Mouse (Mus musculus): ENCODE results near the gene Tubgcp2. TPM values are rescaled to one million over a fixed set of nuclear protein-coding genes. Genes with fewer than 3 reads are reported as not detected.

The Tubgcp2 gene
- polyA plus RNA-seq (2017; shearing (Covaris generic)): 10 to 100 TPM; 29.2 to 52.0 TPM

DNA sequence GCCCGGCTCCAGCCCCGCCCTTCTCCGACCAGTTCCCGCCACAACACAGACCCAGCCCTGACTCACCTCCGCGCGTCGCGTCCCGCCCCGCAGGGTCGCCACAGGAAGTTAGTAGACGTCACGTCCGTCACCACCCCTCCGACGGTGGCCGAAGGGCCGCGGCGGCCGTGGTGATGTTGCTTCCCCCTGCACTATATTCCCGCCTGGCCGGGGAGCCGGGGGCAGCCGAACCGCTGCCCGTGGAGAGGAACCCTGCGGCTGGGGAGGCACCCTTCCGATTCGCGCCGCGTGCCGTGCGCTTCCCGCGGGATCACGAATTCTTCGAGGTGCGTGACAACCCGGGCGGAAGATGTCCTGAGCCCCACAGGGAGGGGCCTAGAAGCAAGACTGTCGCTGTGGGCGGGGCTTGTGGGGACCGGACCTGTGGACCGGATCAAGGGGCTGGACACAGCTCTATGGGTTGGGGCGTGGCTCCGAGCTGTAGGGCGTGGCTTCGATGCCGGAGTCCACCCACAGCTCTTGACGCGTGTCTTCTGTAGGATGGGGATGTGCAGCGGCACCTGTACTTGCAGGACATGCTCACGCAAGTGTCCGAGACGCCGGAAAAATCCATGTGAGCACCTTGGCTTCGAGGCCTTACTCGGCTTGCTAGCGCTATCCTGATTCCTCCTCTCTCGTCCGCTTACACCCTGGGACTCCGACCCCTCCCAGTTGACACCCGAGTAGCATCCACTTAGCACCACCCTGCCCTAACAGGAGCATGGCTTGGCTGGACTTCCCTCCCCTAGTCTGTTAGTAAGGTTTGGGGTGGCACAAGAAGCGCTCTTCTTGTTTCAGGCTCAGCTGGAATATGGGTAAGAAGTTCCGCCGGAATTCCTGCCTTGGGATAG lies at the start of gene Tubgcp2, which contains the start of gene Zfp511:
TSS of gene Tubgcp2 (minus strand) at position 389 of the 890 bp plus-strand sequence.
TSS of gene Zfp511 (plus strand) at position 111 of the 890 bp plus-strand sequence.
- peak; percentile 89 for ATAC-seq

DNA sequence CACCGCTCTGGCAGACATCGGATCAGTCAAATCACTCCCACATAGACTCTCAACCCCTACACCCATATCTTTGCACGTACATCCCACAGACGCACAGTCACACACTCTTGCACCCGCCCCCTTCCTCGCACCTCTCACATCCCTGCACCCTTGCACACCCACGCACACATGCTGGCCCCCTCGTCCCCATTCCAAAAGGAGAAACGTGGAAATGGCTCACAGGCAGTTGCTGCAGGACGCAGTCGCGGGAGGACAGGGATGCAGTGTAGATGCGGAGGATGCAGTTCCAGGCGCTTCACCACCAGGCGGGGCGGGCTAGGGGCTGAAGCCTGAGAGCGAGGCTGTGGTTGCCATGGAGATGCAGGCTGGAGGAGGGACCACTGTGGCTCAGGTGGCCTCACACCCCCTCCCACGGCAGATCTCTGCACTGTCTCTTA lies 45.8 kb upstream of the Tubgcp2 start, which contains the start of gene Caly:
TSS of gene Caly (minus strand) at position 307 of the 437 bp plus-strand sequence.
- no peak for ATAC-seq

DNA sequence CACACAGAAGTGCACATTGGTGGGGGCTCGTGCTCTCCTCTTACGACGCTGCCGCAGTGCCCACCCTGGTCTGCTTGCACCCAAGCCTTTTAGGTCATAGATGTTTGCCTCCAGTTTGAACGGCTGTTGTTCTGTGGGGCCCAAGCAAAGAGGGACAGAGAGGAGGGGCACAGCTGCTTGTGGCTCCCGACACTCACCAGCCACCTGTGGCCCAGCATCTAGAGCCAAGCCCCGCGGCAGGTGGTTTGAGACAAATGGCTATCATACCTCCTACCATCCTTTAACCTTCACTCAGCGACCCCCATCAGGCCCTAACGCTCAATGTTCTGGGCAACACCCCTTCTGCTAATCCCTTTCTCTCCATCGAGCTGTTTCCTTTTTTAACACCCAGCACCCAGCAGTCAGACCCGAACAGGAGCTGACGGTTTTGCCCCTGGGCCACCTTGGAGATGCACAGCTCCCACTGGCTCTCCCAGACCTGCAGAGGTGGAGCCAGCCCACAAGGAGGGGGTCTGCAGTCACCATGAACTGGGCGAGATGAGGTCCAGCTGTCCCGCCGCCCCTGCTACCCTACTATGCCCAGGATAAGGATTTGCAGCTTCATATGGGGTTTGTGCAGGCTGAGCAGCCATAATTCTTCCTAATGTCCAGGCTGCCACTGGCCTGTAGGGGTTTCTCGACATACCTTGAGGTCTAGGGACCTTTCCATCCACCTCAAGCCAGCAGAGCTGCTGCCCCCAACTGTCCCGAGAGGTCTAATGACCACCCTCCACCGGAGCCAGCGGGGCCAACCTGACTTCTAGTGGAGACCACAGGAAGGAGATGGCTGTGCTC lies 45.2 kb upstream of the Tubgcp2 start:
- ATAC-seq: no peak

DNA sequence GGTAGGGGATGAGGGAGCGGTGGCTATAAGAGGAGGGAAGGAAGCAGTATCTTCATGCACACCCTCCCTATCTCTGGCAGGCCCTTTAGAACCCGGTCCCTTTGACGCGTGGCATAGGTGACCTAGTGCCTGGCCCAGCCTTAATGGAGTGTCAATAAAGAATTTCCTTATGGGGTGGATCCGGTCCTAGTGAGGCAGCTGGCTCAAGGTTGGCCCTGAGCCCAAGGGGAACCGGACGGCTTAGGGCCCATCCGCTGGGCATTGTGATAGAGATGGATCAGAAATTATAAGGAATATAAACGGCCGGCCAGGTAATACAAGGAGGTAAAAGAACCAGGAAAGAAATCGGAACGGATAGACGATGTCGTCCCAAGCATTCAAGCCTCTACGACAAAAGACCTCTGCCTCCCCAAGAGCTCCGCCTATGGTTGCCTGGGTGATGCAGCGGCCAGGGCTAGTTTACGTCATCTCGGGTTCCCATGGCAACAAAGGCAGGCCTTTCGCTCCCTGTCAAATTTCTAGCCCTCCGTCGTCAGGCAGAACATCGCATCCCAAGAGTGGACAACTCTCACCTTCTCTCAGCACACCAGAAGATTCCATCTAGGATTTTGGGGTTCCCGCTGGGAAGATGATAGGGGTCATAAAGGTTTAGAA lies 44.2 kb upstream of the Tubgcp2 start:
- peak; percentile 71 for ATAC-seq

DNA sequence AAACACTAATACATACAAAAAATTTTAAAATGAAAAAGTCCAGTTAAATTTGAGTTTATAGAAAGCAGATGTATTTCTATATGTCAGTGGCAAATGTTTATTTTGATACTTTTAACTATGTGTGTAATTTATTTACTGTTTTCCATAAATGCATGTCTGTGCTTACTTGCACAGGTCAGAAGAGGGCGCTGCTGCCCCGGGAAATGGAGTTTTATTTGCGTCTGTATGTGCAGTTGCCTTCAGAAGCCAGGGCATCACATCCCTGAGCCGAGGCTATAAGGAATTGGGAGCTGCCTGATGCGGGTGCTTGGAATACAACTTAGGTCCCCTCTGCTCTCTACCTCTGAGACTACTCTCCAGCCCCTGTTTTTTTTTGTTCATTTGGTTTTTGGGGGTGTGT lies 42.2 kb upstream of the Tubgcp2 start:
- peak; percentile 66 for ATAC-seq

DNA sequence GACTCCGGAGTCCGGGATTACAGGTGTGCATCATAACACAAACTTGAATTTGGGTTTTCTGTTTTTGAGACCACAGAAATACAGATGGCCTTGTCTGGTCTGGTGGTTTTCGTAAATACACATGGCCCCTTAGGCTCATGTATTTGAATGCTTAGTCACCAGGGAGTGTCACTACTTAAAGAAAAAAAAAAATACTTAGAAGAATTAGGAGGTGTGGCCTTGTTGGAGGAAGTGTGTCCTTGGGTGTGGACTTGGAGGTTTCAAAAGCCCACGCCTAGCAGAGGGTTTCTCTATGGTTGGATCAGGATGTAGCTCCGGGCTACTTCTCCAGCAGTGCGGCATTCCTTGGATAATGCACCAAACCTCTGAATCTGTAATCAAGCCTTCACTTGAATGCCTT lies 41.2 kb upstream of the Tubgcp2 start:
- no peak for ATAC-seq

DNA sequence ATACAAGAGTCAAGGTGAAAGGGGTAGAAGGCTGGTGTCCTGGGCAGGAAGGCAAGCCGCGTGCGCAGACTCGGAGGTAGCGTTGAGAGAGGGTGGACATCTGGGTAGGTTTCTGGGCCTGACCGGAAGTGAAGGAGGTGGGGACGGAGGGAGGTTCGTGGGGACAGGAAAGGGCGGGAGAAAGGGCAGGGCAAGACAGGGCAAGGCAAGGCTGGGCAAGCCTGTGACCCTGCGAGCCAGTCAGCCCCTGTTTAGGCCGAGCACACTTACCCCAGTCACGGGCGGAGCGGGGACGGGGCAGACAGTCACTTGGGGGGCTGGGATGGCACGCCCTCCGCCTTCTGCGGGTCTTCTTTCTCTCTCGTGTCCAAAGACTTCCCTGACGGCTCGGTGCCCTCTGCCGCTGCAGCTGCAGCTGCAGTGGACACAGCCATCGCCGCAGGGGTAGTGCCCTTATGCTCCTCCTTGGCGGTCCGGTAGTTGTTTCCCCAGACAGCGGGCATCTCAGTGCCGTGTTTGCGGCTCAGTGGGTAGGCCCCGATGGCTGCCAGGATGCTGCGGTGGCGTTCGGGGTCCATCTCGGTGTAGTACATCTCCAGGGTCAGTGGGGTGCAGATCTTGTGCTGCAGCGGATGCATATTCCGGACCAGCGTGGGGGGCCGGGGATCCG lies 33.7 kb upstream of the Tubgcp2 start:
- no peak for ATAC-seq

DNA sequence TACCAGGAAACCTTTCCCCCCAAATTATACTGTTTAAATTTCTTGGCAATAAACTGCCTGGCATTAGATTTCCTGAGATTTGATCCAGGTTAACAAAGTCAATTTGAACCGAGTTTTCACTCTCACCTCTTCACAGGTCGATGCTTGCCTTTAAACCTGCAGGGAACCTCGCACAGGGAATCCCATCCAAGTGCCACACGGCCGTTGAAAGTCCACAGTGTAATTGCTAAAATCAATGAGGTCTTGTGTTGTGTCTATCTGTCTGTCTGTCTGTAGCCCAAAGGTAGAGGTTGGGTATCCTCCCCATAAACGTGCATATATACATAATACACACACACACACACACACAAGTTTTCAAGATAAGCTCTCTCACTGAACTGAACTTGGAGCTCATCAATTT lies 30.9 kb upstream of the Tubgcp2 start:
- no peak for ATAC-seq

DNA sequence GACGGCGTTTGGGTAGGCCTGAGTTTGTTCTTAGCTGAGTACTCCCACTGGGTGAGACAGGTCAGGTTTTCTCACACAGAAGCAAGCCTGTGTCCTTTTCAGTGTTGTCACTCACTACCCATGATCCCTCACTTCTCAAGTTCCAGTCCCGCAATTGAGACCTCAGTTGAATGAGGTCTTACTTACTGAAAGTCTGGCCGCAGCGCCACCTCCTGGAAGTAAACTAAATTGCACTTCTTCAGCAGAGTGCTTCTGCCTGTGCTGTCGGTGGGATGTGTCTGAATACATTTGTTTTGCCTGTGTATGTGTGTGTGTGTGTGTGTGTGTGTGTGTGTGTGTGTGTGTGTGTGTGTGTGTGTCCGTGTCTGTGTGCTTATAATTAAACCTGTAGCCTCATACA lies 26.6 kb upstream of the Tubgcp2 start:
- ATAC-seq: peak; percentile 58

DNA sequence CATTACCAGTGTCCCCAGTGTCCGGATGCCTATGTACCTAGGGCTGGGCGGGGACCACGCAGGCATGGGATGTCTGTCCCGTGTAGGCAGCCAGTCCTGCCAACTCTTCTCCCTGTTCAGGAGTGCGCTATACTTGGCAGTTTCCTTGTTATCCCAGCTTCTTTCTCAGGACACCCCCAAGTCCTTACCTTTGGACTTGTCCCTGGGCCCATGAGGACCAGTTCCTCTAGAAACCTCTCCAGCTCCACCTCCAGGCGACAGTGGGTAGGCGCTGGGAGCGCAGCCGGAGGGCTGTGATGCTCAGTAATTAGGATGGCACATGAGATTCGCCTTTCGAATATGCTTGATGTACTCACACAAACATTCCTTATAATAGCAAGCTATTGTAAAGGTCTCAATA lies 25.8 kb upstream of the Tubgcp2 start:
- ATAC-seq: no peak

DNA sequence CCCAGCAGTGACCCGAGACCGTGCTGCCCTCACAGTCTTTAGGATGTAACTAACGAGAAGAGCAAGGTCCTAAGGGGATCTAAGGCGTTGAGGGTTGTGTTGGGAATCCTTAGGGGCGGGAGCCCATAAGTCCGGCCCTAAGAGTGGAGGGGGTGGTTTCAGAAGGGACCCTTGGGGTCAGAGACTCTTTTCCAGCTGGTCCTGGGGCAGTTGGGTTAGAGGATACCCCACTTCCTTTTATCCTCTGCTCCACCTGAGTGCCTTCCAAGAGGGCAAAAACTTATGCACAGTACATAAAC lies 25.3 kb upstream of the Tubgcp2 start:
- ATAC-seq: no peak

DNA sequence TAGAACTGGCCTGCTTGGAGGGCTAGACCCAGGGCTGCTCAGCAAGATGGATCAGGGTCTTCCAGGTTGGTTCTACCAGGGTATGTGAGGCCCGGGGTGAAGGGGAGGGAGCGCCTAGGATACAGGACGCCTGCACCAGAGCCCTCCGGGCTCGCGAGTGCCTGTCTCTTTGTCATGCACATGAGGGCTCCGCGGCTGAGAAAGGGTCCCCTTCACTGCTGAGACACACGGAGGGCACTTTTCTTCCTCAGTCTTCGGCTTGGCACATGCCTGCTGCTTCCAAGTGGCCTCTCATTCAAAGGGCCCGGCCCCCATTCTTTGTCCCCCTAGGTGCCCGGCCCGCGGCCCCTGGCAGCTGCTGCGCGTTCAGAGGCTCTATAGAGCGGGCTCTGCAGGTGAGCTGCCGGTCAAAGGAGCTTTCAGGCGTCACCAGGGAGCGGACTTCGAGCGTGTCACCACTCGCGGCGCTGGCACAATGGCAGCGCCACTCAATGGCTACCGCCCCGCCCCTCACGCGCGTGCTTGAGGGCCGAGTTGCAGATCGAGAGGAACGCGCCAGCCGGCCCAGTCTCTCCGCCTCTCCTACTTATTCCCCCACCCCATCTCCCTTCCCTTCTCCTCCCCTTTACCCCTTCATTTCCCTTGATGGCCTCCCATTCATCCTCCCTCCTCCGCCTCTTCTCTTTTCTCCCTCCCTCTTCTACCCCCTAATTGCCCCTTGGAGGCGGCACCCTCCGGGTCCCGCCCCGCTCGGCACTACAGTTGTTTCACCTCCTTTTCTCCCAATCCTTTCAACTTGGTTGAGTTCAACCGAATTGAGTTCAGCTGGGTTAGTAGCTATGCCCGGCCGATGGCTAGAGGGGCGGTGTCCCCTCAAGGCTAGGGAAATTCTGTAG lies 24.7 kb upstream of the Tubgcp2 start:
- no peak for ATAC-seq

DNA sequence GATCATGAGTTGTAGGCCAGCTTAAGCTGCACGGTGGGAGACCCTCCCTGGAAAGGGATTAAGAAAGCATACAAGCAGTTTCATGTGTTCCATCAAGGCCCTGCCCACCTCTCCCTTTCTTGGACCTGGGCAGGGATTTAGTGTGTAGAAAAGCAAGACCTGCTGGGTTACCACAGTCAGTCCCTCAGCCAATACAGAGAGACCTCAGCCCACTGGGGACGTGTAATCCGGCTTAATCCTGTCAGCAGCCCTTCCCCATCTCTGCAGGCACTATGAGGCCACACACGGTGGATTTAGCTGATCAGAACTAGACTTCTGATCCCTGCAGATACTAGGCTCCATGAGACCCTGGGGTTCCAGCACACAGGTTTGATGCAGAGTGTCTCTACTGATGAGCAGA lies 23.1 kb upstream of the Tubgcp2 start:
- ATAC-seq: no peak

DNA sequence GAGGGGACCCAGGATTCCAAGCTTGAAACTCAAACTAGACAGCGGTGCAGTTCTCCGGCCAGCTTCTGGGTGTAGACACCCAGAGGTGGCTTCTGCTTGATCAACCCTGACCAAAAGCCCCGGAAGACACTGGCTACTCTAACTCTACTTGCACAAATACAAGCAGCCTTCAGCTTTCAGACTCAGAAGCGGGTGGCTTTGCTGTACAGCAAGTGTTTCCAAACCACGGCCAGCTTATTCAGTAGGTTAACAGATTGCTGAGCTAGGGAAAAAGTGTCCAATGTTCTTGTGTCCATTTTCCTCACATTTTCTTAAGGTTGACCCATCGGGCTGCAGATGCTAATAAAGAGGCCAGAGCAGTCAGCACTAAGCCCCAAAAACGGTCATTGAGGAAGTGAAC lies 22.1 kb upstream of the Tubgcp2 start:
- no peak for ATAC-seq

DNA sequence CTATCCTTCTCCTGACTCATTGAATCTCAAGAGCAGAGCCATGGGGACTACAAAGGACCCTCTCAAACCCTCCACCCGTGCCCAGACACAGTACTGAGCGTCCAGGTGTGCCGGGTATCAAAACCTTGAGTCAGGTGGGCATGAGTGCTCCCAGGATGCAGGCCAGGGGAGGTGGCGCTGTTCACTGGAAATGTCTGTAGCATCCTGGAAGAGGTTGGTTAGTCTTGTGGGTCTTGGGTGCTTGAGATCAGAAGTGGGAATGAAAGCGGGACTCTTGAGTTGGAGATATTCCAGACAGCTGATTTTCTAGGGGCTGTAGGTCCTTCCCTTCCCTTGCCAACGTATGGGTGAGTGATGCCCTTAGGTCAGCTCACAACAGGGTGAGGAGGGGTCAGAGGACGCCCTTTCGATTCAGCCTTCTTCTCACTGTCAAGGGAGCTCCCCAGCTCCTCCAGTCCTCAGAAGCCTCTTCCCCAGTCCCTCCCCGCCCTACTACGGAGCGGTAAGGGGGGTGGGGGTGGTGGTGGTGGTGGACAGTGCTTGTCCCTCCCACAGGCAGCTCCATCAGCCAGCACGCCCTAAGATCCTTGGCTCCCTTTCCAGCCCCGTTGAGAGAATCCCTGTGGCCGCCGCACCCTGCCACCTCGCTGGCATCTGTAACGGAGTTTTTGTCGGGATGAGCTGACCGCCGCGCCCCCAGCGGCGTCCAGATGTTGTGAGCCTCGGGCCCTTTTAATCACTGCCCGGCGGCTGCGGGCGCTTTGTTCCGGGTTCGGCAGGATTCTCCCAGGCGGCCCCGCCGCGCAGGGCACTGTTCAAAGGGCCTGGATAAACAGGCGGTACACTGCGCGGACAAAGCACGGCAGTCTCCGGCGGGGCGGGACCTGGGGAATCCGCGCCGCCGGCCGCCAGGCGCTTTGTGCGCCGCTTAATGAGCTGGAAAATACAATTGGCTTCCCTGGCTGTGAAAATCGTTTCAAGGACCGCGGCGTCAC lies 21.2 kb upstream of the Tubgcp2 start:
- no peak for ATAC-seq

DNA sequence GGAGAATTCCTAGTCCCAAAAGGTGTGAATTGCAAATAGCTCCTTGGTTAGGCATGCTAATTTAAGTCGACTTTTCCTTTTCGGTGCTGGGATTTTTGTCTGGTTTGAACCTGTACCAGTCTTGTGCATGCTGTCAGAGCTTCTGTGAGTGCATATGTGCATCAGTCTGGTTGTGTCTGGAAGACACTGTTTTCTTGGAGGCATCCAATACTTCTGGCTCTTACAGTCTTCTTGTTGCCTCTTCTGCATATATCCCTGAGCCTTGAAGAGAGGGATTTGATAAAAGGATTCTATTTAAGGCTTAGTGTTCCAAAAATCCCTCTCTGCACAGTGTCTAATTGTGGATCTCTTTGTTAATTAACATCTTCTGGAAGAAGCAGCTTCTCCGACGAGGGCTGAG lies 17.7 kb upstream of the Tubgcp2 start:
- no peak for ATAC-seq

DNA sequence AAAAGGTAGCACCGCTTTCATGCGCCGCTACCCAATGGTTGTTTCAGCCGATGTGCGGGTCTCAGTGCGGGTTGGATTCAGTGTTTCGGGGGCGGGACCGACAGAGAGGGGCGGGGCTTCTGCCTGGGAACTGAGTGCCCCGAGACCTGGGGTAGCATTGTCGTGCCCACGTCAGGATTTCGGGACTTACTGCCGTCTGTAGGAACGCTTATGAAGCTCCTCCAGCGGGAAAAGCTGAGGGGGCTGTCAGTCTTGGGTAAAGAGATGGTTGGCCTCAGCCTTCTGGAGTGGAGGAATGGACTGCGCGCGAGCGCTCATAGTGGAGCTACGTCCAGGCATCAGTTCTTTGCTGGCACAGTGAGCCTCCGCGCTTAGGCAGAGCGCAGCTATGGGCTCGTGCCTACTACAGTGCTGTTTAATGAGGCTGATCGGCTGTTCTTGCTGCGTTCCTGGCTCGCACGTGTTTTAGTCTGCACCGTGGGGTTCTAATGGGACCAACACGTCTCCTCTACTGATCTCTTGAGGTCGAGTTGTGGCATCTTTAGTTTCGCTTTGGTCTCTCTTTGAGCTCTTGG lies 12.7 kb upstream of the Tubgcp2 start:
- ATAC-seq: peak; percentile 53

DNA sequence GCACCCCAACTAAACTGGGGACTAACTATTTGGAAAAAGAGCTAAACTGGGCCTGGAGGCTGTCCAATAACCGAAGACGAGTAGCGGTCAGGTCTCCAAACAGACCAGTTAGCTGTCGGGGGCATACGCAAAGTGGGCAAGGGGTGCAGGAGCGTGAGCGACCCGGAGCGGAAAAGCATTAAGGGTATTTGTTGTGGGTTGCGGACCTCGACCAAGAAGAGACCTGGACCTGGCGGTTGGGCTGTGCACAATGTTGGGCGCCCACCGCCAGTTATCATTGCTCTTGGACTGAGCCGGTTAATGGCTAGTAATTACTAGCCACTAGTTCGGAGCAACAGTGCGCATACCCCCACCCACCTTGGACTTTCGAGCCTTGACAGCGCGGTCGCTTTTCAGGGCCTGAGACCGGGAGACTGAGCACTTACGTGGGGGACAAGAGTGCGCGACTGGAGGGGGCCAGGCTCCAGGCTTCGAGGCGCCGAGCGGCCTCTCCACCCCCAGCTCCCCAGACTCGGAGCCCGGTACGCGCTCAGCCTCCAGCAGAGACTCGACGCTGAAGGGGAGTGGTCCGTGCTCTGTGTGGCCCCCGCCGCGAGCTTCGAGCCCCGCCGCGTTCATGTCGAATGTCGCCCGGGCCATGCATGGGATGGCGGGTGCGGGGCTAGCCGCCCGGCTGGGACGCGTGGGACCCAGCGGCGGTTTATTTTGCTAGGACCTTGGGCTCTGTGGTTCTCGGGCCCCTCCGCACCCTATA lies 12.1 kb upstream of the Tubgcp2 start, which contains the start of gene Msx3:
TSS of gene Msx3 (minus strand) at position 729 of the 754 bp plus-strand sequence.
- peak; percentile 5 for ATAC-seq

DNA sequence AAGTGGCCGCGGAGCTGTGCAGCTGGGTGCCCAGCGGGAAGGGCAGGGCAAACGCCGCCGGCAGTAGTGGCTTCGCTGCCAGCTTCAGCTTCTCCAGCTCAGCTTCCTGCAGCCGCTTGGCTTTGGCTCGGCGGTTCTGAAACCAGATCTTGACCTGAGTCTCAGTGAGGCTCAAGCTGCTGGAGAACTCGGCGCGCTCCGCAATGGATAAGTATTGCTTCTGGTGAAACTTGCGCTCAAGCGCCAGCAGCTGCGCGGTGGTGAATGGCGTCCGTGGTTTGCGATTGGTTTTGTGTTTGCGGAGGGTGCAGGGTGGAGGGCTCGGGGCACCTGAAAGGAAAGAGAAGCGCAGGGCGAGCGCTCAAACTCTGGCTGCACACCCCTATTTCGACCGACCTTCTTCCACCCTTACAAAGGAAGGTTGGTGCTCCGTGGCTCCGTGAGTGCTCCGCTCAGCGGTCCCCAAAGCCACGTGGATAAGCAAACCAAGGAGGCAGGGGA lies 11.4 kb upstream of the Tubgcp2 start:
- no peak for ATAC-seq
